Mouse (Mus musculus) cerebellum, postnatal 25 days (tissue): ENCODE data around the gene Dytn.
"Not testable (repeated sequence)": the region's sequence is repeated elsewhere in the genome, so short reads cannot be mapped to it uniquely, and the experiment has no call there.

Source experiments
- DNase-seq, 2 experiments: peaks; one replicate each; pipeline ENCODE4 v3.0.0; 2021; ENCODE audit warnings: mixed read lengths in 2 of 2

Dytn gene

DNA sequence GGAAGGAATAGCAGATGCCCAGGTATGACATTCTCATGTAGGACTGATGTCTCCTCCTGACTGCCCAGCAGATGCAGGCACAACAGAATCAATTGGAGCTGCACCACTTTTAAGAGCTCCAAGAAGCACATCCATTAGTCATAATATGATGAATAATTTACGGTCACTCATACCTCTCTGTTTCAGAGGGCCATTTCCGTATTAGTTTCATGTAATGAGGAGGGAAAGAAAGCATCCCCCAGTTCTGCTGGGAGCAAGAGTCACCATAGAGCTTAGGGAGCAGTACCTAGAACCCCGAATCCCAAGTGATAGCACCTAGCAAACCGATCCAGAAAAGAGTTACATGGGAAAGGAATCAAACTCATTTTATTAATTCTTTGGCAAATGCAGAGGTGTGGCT is at the start of gene Dytn:
TSS of gene Dytn (minus strand) at position 101 of the 400 bp plus-strand sequence.
- DNase-seq, result no peak

DNA sequence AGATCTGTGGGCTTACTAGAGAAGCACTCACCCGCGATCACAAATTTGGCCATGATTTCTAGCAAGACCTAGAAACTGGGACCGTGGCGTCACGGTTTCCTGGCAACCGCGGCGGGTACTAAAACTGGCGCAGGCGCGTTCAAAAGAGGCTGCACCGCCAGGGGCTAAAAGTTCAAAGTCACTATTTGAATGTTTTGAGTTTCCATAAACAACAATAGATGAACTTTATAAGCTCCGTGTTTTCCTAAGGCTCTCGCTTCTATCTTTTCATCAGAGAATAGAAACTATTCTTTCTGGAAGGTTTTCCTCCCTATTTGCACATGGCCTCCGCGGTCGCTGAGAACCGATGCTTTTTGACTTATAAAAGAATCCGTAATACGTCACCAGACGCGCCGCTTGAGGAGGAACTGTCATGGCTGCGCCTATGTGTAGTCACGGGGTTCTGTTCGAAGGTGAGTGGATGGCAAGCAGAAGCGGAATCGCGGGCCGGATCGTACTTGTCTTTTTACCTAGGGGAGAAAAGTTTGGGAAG is 43.6 kb upstream of the Dytn start, which contains the start of the genes Mdh1b and Fastkd2:
TSS of gene Mdh1b (minus strand) at position 79 of the 532 bp plus-strand sequence.
TSS of gene Fastkd2 (plus strand) at position 375 of the 532 bp plus-strand sequence.
- DNase-seq, result peak; percentile 91 to 92

DNA sequence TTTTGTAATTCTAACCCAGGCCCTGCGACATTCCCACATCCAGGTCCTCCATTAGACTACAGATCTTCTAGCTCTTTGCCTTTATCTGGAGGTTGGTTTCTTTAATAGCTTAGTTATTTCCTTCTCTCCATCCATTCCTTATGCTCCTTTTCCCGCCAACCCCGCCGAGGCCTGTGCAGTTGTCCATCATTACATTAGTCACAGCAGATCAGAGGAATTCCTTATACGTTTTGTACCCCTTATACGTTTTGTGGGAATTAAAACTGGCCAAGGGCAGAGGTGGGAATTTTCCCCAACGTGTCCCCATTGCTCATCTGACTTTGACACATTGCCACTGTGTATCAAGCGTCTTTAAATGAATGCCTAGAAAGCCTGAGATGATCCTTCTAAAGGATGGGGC is 43.1 kb upstream of the Dytn start:
- DNase-seq, result peak in 1 of 2 experiments; percentile 12

DNA sequence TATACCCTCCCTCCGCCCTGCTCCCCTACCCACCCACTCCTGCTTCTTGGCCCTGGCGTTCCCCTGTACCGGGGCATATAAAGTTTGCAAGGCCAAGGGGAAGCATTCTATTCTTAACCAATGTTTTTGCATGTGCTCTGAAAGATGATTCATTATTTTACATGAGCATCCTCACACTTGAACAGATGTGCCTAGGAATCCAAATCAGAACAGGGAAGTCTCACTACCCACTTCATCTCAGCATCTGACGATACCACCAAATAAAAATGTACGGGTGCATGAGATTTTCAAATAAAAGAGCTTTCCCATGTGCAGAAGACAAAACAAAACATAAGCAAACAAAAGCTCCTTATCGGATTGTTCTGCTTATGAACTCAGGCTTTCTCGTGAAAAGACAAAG is 33.4 kb upstream of the Dytn start:
- no peak for DNase-seq

DNA sequence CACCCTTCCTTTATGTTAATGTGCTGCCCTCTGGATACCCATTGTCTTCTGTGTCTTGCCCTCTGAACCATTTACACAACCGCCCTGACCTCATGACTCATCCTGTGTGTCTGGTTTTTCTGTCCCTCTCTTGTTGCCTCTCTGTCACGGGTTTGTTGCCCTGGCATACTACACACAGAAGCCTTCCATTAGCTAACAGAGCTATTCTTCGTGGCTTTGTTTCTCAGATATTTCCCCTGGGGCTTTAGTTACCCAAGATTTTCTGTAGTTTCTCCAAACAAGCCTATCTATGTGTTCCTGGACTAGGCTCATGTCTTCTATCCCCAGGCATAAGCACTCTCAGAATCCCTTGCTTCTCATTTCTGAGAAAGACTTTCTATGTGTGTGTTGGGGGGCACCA is 22.1 kb upstream of the Dytn start:
- no peak for DNase-seq

DNA sequence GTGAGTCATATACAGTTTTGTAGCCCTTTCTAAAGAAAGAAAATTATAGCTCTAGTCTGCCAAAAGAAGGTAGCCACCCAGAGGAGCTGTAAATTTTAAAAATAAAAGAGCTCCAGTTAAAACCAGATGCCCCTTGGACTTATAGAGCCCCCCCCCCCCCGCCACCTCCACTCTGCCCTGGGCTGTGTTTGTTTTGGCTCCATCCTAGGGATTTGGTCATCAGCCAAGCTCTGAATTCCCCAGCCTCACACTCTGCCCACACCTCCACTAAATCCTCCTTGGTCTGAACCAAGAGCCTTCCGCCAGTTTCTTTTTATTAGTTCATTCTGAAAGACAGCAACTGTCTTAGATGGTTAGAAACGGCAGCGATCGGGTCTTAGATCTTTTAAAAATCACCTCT is 19.0 kb upstream of the Dytn start:
- DNase-seq, result no peak

DNA sequence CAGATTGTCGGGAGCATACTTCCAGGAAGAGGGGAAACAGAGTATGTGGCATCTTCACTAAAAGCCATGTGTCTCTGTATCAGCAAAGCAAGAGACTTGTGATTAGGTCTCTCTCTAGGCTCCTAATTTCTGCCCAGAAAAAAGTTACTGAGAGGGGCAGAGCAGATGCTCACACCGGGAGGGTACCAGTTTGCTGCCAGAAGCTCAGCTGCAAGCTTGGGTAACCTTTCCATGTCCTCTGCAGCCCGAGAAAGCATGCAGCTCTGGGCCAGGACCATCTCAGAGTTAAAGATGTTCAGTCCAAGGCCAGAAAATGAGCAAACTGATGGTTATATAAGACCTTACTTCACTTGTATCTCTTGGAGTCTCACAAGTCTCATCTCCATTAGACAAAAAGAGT is 10.1 kb upstream of the Dytn start:
- peak; percentile 19 to 33 for DNase-seq

DNA sequence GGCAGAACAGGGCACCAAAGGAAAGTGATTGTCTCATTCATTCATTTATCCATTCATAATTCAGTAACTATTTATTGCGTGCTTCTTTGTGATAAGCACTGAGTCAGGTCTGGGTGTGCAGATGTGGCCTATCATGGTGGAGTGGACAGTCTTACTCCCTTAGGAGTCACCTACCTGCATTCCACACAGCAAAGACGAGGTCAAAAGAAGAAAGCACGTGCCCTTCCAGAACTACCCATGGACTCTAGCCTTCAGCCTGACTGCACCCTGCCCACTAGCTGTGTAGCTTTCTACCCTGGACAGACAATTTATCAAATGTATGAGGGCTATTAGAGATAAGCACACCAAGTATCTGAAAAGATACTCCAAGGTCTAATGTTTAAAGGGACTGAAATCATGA is 10.8 kb downstream of the Dytn start:
- no peak for DNase-seq

DNA sequence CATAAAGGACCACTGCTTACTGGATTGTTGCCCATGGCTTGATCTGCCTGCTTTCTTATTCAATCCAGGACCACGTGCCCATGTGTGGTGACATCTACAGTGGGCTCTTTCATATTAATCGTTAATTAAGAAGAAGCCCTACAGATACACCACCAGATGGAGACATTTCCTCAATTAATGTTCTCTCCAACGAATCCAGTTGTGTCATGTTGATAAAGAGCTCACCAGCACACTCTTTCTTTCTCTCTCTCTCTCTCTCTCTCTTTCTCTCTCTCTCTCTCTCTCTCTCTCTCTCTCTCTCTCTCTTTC is 17.9 kb downstream of the Dytn start:
- peak; percentile 9 to 24 for DNase-seq

DNA sequence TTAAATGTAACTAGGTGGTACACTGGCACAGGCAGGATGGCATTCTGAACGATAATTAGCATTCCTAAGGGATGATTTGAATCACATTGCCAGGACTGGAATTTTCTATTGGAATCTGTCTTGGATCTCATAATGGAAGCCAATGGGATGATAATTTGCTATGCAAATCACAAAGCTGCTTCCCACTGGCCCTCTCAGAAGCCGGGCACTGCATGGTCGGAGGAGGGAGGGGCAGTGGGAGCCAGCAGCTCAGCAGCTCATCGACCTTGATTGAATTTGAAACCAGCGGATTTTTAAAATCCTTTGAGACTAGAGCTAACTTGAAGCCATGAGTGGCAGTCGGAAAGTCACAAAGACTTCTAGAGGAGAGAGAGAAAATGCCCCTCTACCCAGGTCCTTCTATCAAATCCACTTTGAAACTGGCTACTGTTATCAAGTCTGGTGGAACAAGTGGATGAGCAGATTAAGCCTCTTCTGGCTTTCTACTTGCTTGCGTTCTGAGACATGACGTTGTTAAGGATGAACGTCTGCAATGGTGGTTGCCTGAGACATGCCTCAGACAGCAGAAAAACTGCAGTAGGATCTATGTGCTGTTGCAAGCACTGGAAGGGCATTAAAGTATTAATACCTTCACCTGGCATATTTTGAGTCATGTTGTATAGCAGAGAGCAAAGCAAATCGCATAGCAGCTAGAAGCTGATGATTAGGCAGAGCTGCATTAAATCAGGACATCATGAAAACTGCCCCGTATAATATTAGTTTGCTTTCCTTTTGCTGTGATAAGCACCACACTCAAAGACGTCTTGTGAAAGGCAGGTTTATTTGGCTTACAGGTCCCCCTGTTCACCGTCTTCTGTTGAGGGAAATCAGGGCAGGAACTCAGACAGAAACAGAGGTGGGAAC is 18.5 kb downstream of the Dytn start:
- no peak for DNase-seq

DNA sequence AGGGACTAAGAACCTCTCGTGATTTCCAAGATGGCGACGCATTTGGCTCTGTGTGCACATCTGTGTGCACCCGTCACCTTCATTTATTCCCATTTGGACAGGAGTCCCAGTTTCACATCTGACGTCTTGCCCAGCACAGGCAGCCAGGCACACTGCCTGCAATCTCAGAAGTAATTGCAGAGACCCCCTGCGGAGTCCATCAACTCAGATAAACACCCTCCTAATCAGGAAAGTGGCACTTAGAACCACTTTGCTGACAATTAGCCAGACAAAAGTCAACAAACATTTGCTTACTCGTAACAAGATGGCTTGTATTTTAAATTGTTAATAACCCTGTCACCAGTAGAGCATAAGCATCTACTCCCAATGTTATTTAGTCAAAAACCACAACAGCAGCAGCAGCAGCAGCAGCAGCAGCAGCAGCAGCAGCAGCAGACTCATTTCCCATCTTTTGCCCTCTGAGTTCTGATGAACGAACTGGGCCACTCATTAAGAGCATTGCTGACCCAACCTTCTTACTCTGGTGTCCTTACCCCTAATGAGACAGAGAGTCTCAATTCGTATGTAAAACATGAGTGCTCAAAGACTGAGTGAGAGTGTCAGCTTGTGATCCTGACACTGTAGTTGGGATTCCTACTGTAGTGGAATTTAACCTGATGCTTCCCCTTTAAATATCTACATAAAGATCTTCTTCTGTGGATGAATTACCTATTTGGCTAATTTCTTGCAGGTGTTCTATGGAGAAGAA is 19.4 kb downstream of the Dytn start:
- DNase-seq, result no peak

DNA sequence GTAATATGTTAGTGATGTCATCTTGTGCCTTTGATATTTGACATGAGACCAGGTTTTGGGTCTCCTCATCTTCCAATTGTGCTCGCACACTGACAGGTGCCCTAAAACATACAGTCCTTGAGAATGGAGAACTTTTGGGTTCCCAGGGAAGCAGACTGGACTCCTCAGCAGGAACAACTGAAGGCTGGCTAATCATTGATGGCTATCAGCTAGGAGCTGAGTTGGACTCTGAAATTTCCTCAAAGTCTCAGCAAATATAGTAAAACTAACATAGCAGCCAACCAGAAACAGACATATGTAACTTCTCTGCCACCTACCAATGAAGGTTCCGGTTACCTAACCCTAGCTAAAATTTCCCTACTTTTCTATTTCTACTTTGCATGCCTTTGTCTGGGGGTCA is 20.6 kb downstream of the Dytn start:
- no peak for DNase-seq

DNA sequence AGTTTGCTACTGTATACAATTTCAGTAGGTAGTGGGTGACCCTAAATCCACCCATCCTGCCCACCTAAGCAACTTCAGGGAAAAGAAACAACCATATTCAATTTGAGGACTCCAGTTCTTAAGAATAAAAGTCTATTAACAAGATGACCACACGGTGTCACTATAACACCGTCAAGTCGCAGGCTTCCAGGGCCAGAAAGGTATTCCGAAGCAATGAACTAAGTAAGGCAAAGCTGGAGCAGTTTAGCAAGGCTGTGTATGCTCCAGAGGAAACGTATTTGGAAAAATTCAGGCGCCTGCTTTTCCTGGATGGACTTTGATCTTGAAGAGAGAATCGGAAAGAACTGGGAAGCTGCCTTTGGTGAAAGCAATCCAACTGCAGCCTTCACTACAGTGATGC is 27.1 kb downstream of the Dytn start:
- peak; percentile 22 to 55 for DNase-seq

DNA sequence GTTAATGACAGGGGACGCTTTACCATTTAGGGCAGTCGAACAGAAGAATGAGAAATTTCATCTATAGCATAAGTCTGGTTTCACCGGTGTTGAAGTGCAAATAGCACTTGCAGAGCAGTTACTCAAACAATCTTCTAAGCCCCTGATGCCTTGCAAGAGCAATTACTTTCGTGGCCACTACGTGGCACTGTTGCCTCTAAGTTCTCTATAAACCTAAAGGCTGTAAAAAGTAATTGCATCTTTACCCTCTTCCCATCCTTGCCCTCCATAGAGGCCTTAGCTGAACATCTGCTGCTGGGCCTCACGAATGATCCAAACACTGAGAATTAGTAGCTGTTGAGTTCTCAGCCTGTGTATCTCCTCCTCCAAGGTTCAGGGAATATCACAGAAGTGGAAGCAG is 28.7 kb downstream of the Dytn start:
- peak; percentile 63 to 80 for DNase-seq

DNA sequence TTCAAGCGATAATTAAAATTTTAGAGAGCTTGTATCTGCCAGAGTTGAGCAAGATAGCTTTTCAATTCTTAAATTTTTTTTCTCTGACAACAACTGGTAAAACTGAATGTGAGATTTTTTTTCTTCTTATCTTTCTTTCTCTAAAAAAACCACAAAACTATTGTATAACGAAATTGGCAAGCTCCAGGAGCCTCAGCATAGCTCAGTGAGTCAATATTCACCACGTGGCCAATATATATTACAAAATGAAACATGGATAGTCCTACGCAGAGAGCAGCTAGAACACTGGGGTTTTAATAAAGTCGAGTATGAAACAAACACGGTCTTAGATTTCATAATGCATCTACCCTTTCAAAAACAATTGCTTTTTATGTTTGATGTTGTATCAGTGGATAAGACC is 46.8 kb downstream of the Dytn start:
- DNase-seq, result no peak

DNA sequence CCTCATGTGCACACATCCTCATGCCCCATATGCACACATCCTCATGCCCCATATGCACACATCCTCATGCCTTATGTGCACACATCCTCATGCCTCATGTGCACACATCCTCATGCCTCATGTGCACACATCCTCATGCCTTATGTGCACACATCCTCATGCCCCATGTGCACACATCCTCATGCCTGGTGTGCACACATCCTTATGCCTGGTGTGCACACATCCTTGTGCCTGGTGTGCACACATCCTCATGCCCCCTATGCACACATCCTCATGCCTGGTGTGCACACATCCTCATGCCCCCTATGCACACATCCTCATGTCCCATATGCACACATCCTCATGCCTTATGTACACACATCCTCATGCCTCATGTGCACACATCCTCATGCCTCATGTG is 56.3 kb downstream of the Dytn start:
- DNase-seq, result not testable (repeated sequence)

DNA sequence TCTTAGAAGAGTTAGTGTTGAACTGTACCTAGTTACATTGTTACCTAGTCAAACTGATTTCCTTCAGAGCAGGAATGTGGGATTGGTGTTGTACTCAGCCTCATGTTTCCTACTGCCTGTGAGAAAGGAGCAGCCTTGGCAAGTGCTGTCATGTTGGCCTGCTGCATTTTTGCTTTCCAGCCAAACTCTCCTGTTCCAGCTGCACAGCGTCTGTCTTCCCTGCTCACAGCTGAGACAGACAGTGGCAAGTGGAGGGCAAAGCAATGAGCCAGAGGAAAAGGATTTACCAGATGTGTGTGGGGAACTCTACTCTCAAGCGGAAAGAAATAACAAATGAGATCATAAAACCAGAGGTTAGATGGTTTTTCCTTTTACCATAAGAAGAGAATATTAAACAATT is 58.5 kb downstream of the Dytn start:
- DNase-seq, result no peak

DNA sequence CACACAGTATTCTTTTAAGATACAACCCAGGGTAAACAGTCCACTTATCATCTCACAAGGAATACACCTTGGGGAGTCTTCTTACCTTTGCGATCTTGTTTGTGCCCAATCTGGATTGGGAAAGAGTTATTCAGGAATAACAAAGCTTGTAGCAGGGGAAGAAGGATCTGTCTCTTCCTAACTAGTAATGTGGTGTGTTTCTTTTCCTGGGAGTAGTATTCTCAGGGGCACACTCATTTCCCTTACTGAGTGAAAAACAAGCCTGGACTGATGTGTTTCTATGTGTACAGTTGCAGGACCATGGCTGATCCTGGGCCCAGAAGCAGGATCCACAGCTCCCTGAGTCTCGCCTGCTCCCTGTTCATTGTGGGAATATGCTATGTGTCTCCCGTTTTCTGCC is 71.1 kb downstream of the Dytn start, which contains the start of gene Gm39653:
TSS of gene Gm39653 (plus strand) at position 301 of the 400 bp plus-strand sequence.
- DNase-seq, result no peak

DNA sequence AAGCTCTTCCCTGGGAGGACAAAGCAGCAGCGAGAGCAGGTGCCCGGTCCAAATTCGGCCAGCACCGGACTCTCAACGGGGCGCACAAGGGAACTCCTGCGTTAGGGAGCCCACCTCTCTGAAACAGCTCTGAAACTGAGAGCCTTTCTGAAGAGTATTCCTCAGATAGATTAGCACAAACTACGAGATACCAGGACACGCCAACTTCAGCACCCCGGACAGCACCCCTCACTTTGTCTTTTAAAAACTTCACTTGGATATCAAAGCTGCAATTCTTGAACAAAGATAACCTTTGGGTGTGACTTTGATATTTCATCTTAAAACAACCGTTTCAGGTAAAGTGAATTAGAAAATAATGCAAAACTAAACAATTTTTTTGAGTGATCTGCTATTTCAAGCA is 72.1 kb downstream of the Dytn start:
- no peak for DNase-seq

DNA sequence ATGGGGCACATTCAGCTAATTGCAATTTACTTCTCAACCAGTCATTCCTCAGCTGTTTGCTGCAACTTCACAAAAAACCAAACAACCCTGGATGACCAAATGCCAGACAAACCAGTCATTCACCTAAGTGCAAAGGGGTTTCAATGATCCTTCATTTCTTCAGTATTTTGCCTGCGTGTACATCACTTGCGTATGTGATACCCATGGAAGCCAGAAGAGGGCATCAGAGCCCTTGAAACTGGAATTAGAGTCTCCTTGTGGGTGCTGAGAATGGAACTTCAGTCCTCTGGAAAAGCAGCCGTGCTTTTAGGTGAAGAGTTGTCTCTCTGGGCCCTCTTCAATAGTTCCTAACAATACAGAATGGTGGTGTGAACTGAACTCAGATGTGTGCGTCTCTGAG is 77.1 kb downstream of the Dytn start:
- no peak for DNase-seq

DNA sequence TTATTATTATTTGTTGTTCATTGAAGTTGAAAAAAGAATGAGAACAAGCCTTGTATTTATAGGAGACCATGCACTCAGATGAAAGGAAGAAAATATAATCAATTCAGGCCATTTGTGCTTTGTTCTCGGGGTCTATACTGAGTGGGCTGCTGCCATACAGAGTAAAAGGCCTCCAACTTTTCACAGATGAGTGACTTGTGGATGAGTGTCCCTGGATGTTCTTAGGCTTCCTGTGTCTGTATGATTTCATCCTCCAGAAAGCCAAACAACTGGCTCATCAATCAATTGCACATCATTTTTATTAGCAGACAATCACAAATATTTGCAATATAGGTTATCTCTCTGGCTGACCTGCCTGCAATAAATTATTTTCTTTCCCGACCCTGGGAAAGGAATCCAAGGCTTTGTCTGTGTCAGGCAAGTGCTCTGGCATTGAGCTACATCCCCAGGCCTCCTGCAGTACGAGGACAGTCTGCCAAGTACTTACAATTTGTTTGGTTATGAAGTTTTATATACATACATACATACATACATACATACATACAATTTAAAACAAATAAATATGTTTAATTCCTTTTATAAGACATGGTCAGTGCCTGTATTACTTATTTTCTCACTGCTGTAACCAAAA is 82.7 kb downstream of the Dytn start:
- no peak for DNase-seq

DNA sequence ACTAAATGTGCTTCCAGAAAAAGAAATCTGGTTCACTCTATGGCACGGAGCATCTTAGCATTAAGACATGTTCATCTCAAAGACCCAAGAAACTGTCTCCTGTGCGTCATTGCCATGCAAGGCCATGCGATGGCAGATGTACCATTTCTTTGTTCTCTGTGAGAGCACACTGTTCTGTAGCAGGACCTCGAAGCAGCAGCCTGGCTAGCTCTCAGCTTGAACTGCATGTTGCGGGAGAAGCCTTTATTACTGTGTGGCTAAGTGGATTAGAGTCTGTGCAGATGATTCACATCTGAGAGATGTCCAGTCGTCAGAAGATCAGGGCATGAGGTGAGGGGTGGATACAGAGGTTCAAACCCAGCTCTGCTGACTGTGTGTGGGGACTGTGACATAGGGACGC is 99.9 kb downstream of the Dytn start:
- no peak for DNase-seq

DNA sequence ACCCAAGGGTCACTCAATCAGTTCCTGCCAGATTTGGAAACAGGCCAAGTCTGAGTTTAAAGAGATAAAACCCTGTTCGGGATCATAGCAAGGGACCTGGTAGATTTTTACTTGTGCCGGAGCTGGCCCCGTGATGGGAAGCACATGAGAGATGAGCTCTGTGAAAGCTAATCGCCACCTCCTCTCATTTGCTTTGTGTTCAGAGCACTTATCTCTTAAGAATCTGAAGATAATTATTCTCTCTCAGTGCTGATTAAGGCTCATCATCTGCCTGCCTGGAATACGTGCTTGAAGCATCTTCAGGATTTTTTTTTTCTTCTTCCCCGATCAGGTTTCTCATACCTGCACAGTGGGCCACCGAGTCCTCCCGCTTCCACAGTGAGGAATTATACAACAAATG is 107.6 kb downstream of the Dytn start:
- DNase-seq, result no peak
